Mouse (Mus musculus) erythroblast, embryonic 14.5 days (primary cell): ENCODE measurements at regions not wholly inside any gene's neighbourhood (a gene's known extent, or its start where the extent isn't known, plus 50 kb on each side); places are given as distances from the start of the nearest gene placed in this dataset.

ENCODE experiments used
- GATA1 ChIP-seq: IDR thresholded peaks from 2 replicates; pipeline ENCODE4 v1.6.1; 2012; ENCODE audit warnings: low read length, inconsistent platforms, mixed read lengths
- TAL1 ChIP-seq: IDR thresholded peaks from 3 replicates; pipeline ENCODE4 v1.6.1; 2012; ENCODE audit warnings: low read length, inconsistent platforms, mixed read lengths

DNA sequence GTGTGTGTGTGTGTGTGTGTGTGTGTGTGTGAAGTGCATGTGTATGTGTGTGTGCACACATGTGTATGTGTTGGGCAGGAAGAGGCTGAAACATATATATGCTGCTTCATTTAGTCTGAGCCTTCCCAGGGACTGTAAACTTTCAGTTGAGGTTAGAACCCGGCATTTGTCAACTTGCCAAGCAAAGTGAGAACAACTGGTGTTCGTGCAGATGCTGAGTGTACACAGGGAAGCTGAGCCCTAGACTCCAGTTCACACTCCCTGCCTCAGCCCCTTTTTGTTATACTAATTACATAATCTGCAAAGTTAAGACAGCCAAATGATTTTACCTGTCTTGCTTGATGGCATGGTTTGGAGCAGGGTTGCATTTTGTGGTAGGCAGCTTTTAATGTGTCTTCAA lies 87.7 kb upstream of the Pkn2 start:
- TF ChIP-seq GATA1, result no peak
- TF ChIP-seq TAL1, result no peak
